Mouse (Mus musculus): ENCODE data around the gene Psapl1. TPM values are rescaled to one million over a fixed set of nuclear protein-coding genes. Genes with fewer than 3 reads are reported as not detected.

Psapl1 gene
- total RNA-seq (2022): under 1 TPM in 1 of 4 experiments, not detected in 3; 0.10 TPM

GRCm38 (mm10) chr5:36203916-36204315 lies at the start of gene Psapl1:
Gene Psapl1, plus strand, starts transcription at chr5:36204021.
- DNase-seq: no peak

- DNase-seq: no peak
These were observed 48.8 kb upstream of the Psapl1 start for GRCm38 (mm10) chr5:36154879-36155485.

GRCm38 (mm10) chr5:36165424-36166302 lies 38.2 kb upstream of the Psapl1 start:
- no peak for DNase-seq

GRCm38 (mm10) chr5:36166346-36167013 lies 37.3 kb upstream of the Psapl1 start:
- DNase-seq: no peak

- no peak for DNase-seq
These were observed 34.7 kb upstream of the Psapl1 start for GRCm38 (mm10) chr5:36168963-36169650.

GRCm38 (mm10) chr5:36174569-36175115 lies 29.2 kb upstream of the Psapl1 start:
- no peak for DNase-seq

GRCm38 (mm10) chr5:36176409-36176808 lies 27.4 kb upstream of the Psapl1 start:
- no peak for DNase-seq

- DNase-seq: no peak
These were observed 26.9 kb upstream of the Psapl1 start for GRCm38 (mm10) chr5:36176873-36177272.

- DNase-seq: no peak
These were observed 25.6 kb upstream of the Psapl1 start for GRCm38 (mm10) chr5:36178215-36178614.

- no peak for DNase-seq
These were observed 25.0 kb upstream of the Psapl1 start for GRCm38 (mm10) chr5:36178785-36179184.

GRCm38 (mm10) chr5:36179708-36180107 lies 24.1 kb upstream of the Psapl1 start:
- DNase-seq: no peak

GRCm38 (mm10) chr5:36182326-36182725 lies 21.5 kb upstream of the Psapl1 start:
- no peak for DNase-seq

- DNase-seq: no peak
These were observed 17.3 kb upstream of the Psapl1 start for GRCm38 (mm10) chr5:36186294-36187053.

- peak; percentile 87 for DNase-seq
These were observed 15.5 kb upstream of the Psapl1 start for GRCm38 (mm10) chr5:36188310-36188709.

GRCm38 (mm10) chr5:36191285-36191684 lies 12.5 kb upstream of the Psapl1 start:
- DNase-seq: peak; percentile 50

GRCm38 (mm10) chr5:36191876-36192275 lies 11.9 kb upstream of the Psapl1 start:
- DNase-seq: no peak

GRCm38 (mm10) chr5:36192677-36193076 lies 11.1 kb upstream of the Psapl1 start:
- no peak for DNase-seq

GRCm38 (mm10) chr5:36194631-36195030 lies 9.2 kb upstream of the Psapl1 start:
- no peak for DNase-seq

- DNase-seq: no peak
These were observed 8.4 kb upstream of the Psapl1 start for GRCm38 (mm10) chr5:36195436-36195835.

- no peak for DNase-seq
These were observed 4.3 kb upstream of the Psapl1 start for GRCm38 (mm10) chr5:36199519-36199918.

- no peak for DNase-seq
These were observed 1.0 kb upstream of the Psapl1 start for GRCm38 (mm10) chr5:36202781-36203180.

- DNase-seq: no peak
These were observed 400 bp upstream of the Psapl1 start for GRCm38 (mm10) chr5:36203421-36203820.
